Mouse (Mus musculus): ENCODE measurements at regions not wholly inside any gene's neighbourhood (a gene's known extent, or its start where the extent isn't known, plus 50 kb on each side); places are given as distances from the start of the nearest gene placed in this dataset.

DNA sequence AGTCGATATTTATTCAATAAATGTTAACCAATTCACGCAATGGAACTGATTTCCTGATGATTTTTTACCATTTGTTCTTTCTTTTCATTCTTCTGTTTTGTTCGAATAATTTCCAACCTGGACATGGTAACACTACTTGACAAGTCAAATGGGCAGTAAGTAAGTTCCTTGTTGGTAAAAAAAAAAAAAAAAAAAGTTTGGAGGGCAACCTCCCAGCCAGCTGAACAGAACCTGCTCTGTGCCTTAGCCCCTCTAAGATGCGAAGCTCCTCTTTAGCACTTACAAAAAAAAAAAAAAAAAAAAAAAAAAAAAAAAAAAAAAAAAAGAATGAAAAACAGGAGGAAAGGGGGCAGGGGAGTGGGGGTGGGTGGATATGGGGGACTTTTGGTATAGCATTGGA, 100.7 kb upstream of the Pou6f2 start:
- TF ChIP-seq POLR2A (IDR thresholded peaks at IDR 0.05; ENCODE audit: insufficient read depth, low read length) (no peak), CTCF (IDR thresholded peaks at IDR 0.05; ENCODE audit: low read depth, low read length) (no peak), EP300 (IDR thresholded peaks at IDR 0.05; ENCODE audit: insufficient read depth, low read depth, low read length) (no peak)
